Mouse (Mus musculus): ENCODE results near the gene Gtf3c6. TPM values are rescaled to one million over a fixed set of nuclear protein-coding genes. Genes with fewer than 3 reads are reported as not detected.

The Gtf3c6 gene
- 53.8 TPM for polyA plus RNA-seq (2014; fragmentation: Illumina TruSeq; extraction: RNeasy Lipid Tissue Mini Kit (QIAGEN cat#74804); ENCODE audit: low replicate concordance)

DNA sequence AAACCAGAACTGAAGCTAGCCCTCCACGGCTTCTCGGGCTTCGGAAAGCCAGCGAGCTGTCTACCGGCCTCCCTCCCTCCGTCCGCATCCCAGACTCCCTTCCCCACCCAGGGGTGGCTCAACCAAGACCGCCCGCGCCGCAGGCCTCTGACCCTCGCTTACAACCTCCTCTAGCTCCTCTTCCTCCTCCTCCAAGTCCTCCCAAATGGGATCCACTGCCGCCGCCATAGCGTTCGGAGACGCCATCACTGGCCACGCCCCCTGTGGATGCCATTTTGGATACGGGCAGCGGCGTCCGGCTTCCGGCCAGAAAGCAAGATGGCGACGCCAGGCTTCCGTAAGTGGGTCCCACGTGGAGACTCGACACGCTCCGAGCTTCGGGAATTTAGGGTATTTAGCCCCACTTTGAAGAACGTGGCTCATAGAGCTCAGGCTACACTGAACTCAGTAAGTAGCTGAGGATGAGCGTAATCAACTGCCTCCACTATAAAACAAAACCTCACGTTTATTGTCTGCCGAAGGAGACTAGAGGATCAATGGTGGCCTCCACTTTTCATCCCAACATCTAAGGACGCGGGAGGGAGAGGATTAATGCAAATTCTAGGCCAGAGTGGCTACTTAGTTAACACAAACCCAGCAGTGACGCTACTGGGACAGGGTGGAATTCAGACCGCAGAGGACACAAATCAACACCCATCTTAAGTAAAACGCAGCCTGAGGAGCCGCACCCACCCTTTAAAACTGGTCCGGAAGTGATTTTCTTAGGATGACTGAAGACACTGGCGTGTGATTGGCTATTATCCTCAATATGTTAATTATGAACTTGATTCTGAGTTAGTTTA is at the start of gene Gtf3c6:
Gene Gtf3c6 (minus strand): TSS at position 695 of the 842 bp plus-strand sequence.

DNA sequence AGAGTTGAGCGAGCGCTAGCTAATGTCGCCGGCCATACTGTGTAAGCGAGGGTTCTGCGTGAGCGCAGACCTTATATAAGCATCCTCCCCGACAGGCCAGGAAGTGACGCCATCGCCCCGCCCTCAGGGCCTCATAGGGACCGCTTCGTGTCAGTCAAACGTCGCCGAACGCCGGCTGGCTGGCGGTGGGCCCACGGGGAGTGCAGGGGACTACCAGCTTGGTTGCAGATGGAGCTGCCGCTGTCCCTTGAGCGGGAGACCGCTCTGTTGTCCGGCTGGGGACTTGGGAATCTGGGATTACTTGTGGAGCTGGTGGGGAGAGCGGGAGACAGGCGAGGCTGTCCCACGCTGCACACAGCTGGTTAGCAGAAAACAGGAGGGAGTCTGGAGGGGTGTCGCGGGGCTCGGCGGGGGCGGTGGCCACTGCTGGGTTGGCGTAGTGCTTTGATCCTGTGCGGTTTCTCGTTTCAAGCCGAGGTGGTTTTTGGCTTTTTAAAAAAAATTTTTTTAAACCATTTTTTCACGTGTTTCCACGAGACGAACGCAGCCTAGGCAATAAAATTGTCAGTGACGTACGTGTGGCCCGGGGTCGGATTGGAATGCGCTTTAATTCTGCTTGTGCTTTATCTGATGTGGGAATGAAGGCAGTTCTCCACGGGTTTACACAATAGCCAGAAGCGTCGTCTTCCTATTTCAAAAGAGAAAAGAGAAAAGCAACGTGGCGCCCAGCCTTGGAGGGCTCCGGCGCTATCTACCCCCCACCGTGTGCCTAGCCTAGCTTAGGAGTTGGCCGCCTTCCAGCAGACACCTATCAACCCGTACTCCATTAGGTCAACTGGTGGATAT is 44.5 kb upstream of the Gtf3c6 start, which contains the start of gene Amd1:
Gene Amd1 (minus strand): TSS at position 47 of the 846 bp plus-strand sequence.

DNA sequence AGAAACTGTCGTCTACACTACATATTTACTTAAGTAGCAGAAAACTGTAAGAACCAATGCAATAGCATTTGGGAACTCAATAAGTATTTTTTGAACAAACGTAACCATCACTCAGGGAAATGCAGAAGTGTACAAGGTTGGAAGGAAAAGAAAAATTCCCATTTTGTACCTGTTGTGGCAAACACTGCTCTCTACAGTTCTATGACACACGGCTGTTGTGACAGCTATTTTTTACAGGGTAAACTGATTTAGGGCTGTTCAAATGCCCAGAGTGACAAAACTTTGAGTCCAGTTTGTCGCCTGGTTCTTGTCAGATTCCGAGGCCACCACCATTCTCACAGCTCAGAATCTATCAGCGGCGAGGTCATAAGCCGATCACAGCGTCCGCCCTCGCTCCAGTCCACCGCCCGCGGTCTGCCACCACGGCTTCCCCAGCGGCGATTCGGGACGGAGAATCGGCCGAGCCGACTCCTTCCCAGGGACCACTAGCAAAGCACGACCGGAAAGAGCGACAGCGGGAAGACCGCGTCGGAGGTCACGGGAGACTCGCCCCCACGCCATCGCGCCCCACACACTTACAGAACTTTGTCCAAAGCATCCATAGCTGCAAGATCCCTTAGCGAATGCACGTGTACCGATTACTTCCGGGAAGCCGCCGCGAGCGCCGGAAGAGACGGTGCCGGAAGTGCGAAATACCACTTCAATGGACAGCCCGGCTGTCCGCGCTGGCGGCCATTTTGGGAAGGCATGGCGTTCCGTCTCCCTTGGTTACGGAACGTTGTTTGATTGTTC is 11.3 kb downstream of the Gtf3c6 start, which contains the start of gene Rpf2:
Gene Rpf2 (minus strand): TSS at position 663 of the 792 bp plus-strand sequence.

Other genes with a start within 250 kb of the Gtf3c6 start
- gene Mfsd4b1, start 232.8 kb downstream of the Gtf3c6 start, polyA plus RNA-seq (2014; fragmentation: Illumina TruSeq; extraction: RNeasy Lipid Tissue Mini Kit (QIAGEN cat#74804); ENCODE audit: low replicate concordance): 0.56 TPM
- gene Slc16a10, start 115.8 kb downstream of the Gtf3c6 start, polyA plus RNA-seq (2014; fragmentation: Illumina TruSeq; extraction: RNeasy Lipid Tissue Mini Kit (QIAGEN cat#74804); ENCODE audit: low replicate concordance): 208 TPM
- gene Rpf2, start 11.1 kb downstream of the Gtf3c6 start, polyA plus RNA-seq (2014; fragmentation: Illumina TruSeq; extraction: RNeasy Lipid Tissue Mini Kit (QIAGEN cat#74804); ENCODE audit: low replicate concordance): 57.5 TPM
- 90.3 TPM for gene Amd1, start 44.1 kb upstream of the Gtf3c6 start, polyA plus RNA-seq (2014; fragmentation: Illumina TruSeq; extraction: RNeasy Lipid Tissue Mini Kit (QIAGEN cat#74804); ENCODE audit: low replicate concordance)
- 12.4 TPM for gene Cdk19, start 81.5 kb upstream of the Gtf3c6 start, polyA plus RNA-seq (2014; fragmentation: Illumina TruSeq; extraction: RNeasy Lipid Tissue Mini Kit (QIAGEN cat#74804); ENCODE audit: low replicate concordance)